Mouse (Mus musculus) layer of hippocampus, adult 11-12 months (tissue): ENCODE measurements around the gene Prokr1.
A peak's percentile ranks its signal among the peaks of the same experiment; 100 is the strongest.

ENCODE experiments used
- DNase-seq: peaks from one replicate; pipeline ENCODE4 v3.0.0; 2022; ENCODE audit warnings: low spot score

Prokr1 gene

DNA sequence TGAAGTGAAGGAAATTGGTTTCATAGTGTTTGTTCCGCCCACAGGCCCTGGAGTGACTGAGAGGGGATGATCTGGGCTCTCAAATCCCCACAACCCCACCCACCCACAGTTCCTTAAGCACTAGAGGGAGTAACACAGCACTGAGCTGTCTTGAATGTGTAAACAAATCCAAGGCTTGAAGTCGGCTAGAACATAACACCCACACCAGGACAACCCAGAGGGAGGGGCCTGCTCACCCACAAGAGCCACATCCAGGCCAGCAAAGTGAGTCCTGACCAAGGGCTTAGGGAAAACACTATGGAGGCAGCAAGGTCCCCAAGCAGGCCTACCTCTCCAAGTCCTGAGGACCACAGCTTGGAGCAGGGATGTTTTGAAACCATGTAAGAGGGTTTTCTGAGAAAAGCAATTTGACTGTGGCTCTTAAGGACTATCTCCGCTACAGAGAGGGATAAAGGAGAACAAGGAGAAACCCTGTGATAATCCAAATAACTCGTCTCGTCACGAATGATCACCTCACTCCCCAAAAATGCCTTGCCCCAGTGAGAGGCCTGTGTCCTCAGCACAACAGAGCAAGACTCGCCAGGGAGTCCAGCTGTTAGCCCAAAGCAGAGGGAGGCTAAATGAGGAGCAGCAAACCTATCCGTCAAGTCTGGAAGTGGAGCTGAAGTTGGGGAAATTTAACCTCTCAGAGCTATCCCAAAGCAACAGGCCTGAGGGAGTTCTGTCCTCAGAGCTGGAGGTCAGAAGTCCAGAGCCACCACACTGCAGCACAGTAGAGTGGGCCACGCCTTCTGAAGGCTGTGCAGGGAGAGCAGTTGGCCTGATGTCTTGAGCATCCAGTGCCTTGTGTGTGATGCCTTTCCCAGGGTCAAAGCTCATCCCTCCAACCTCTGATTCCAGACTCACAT, 22.6 kb downstream of the Prokr1 start:
- DNase-seq: no peak

DNA sequence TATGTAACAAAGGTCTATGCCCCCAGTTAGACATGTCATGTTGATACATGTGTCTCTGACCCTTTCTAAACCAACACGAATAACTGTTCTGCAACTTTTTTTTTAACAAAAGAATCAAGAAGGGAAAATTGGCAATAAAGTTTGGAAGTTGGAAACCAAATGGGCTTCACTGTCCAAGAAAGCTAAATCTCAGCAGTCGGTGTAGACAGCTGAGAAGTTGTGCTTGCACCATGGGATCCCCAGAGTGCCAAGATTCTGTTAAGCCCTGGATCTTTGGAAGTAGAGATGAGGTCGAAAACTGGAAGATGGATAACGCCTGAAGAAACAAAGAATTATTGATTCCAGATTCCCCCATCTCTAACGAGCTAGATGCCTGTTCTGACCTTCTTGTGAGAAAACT, 25.4 kb downstream of the Prokr1 start:
- DNase-seq: no peak

DNA sequence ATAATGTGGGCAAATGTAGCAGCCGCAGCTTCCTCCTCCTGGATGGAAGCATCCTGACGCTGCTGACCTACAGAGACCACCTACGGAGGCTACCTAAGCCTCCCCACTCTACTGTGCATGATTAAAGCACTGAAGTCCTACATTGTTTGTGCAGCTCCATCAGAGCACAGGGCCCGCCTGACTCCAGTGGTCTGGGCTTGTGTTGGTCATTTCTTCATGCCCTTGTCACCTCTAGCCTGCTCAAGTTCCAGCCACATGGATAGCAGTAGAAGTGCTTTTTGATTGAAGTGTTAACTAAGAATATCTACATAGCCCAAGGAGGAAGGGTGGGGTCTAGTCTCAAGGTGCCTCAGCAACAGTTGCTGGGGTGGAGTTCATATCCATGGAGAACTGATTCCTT, 26.2 kb downstream of the Prokr1 start:
- DNase-seq: no peak

DNA sequence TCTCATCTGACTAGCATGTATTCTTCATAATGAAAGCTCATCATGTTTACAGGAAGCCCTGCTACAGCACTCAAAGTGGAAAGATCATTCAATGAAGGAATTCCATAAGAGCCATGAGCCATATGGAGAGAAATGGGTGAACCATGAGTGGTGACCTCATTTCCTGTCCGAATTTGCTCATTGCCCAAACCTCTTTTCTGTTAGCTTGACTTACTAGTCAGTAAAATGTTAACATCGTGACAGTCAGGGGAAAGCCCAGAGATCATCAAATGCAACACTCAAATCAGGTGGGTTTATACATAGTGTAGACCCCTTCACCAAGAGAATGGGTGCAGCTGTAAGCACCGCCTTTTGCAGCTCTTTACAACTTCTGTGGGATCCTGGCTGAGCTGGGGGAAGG, 36.8 kb downstream of the Prokr1 start:
- DNase-seq: no peak

DNA sequence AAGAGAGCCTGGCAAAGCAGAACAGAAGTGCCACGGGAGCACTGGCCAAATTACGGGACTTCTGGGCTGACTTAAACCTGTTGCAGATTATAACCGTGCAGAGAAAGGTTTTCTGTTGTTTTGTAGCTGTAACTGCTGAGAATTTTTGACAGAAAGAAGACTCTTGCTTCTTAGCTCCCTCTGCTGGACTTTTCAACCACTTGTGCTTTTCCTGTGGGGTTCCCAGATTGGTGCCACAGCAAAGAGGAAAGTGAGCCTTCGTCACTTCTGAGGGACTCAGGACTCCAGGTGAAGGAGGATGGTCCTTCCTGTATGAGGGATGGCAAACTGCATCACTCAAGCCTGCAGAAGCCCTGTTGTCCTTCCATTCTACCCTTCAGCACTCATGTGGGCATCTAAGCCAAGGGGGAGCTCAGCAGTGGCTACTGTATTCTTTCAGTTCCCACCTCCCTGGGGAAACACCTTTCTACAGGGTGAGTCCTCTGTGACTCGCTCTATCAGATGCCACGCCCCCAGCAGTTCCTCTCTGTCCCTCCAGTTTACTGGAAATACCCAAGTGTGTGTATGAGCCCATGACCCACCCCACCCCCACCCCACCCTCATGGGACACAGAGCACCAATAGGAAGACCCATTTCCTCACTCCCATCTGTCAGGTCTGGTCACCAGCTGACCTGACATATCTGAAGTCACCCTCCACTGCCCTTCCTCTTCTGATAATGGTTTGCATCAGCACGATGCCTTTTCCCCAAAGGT, 38.3 kb downstream of the Prokr1 start:
- no peak for DNase-seq

DNA sequence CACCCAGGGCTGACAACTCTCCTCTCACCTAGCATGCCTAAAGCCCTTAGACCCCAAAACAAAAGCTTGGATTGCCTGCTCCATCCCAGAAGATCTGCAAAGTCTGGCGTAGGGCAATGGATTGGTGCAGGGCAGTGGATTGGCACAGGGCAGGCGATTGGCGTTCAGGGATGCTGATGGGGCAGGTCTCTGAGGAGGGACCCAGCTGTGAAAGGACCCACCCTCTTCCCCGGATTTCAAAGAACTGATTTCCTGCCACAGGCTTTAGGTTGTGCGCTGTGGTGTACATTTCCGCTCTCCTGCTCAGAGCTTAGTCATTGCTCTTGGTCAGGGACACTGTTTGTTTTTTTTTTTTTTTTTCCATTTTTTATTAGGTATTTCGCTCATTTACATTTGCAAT, 42.7 kb downstream of the Prokr1 start:
- no peak for DNase-seq

DNA sequence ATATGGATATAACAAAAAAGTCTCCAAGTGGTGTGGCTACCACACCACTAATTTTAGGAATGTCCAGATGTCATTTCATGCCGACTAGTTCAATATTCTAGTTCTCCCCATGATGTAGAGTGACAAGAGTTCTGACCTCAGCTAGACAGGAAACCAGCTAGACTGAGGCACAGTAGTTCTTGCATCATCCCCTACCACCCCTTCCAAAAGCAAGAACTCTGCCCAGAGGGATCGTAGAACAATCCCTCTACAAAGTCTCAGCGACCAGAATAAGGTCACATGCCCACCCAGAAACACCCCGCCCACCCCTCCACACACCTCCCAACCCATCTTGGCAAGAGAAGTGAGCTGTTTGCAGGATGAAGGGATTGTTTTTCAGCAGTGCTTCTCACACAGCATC, 43.1 kb downstream of the Prokr1 start:
- no peak for DNase-seq

DNA sequence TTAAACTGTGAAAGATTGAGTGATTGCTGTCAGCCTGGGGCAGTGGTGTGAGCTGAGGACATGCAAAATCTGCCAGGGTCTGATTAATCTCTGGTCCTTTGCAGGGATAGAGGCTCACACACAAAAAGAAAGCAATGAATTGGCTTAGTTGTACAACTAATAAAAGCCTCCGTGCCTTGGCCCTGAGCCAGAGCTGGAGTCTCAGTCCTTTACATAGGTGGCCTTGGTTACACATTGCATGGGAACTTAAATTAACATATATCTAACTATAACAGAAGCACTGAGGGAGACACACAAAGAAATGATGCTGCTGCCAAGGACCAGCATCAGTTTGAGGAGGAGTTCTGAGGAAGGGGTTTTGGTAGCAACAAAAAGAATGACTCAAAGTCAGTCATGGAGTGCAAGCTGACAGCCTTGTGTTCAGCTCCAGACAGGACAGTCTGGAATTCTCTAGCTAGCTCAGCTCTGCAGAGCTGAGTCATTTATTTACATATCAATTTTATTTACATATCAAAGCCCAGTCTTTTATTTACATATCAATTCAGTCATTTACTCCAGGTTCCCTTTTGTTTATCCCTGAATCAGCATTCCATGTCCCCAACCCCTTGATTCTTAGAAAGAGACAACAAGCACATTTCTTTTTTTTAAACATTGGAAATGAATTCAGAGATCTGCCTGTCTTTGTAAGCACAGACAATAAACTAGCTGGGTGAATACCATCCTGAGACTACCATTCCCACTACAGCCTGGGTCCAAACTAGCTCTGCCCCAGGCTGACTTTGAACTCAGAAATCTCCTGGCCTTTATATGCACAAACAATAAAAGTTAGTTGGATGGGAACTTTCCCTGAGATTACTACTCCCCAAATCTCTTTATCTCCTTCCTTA, 45.0 kb downstream of the Prokr1 start:
- no peak for DNase-seq

DNA sequence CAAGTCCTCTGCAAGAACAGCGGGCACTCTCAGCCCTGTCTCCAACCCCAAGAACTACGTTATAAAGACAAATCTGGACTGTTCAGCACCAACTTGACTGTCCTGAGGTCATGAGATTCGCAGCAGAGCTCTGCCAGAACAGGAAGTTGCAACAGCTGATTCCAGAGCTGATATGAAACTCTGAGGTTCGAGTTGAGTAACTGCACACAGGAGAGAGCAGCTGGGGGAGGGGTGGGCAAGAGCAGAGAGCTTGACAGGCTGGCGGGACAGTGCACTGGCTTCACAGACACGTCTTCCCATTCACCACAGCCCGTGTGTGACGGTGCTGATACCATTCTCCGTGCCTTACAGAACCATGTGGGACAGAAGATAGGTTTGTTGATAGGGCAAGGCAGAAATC, 48.5 kb downstream of the Prokr1 start:
- DNase-seq: peak; percentile 45

DNA sequence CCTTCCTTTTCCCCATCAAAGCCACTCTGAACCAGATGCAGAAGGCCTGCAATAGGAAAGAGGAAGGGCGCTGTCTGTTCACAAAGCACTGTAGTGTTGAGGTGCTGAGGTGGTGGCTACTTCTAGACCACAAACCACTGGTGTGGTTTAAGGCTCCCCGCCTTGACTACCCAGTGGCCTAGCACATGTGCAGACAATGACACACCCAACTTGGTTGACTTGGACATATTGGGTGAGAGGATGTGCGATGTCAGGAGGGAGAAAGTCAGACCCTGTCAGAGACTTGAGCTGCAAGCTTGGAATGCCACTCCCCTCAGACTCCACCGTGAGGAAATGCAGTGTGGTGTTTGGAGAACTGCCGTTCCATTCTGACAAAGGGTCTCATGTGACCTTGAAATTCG, 49.4 kb downstream of the Prokr1 start:
- DNase-seq: peak; percentile 47

DNA sequence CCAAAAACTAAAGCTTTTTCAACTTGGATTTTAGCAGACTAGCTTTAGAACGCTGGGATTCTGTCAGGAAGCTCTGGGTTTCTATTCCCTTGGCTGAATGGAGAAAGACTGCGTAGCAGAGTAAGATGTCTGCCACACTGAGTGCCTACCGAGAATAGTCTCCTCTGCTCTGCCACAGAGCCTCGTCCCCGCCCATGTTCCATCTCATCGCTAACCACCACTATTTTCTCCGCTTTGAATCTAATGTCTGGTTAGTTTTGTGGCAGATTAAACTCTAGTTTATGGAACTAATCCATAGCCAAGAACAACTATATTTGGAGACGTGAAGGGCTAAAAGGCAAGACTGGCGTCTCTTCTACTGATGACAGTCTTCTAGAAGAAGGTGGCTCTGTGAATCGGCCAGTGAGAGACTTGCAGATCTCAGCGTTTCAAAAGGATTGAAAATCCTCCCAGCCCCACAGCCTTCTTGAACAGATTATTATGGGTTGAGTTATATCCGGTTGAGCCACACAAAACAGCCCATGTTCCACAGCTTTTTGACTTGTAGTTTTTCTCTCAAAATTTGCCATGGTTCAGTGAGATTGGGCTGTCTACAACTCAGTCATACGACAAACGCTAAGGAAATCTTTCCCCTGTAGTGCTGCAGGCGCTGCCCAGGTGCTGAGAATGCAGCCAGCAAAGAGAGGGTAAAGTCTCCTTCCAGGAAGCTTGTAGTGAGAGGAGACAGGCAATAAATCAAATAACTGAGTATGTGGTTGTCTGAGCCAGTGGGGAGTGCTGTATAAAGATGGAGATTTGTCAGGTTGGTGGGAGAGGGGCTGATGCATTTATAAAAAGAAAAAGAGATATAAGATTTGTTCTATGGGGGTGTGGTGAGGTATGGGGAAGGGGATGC, 51.9 kb downstream of the Prokr1 start:
- DNase-seq: no peak

DNA sequence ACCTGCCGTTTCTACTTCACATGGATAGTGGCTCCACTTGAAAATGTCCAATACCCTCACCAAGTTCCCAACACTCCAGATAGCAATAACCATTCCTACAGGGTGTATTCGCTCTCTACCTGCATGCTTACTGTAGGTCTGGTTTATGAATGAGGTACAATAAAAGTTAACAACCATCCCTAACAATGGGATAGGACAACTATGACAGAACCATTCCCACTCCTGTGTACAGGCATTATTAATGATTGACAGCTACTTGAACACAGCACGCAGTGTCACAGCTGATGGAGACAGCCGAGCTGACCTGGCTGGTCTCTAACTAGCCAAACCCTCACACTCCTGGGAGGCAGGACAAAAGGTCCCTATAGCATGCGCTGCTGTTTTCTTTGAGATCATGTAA, 52.9 kb downstream of the Prokr1 start:
- DNase-seq: no peak

DNA sequence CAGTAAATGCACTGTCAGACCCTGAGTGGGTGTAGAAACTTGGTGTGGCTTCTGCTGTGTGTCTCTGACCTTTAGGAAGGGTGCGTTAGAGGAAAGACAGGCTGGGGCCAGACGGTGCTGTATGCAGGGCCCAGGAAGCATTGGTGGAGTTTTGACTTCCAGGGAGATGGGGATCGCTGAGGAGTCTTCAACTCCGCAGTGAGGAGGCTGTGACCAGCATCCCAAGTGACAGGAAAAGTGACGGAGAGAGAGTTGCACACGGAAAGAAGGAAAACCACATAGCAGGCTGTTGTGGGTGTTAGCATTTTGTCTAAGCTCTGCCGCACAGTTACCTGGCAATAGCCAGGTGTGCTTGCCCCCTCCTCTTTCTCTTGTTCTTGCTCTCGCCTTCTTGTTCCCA, 54.3 kb downstream of the Prokr1 start:
- no peak for DNase-seq

DNA sequence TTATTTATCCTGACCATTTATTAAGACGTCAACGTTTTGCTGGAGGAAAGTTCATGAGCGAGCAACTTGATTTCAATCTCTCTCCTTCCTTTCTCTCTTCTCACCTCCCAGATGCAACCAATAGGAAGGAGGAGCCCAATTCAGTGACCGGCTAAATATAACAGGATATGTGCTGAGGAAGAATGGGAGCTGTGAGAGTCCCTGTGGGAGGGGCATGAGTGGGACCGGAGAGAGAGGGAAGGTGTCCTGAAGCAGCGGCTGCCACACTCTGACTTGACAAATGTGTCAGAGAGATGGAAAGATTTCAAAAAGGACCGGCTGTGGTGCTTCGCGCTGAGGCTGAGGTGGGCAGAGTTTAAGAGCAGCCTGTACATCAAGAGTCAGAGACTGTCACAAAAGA, 54.9 kb downstream of the Prokr1 start:
- no peak for DNase-seq

DNA sequence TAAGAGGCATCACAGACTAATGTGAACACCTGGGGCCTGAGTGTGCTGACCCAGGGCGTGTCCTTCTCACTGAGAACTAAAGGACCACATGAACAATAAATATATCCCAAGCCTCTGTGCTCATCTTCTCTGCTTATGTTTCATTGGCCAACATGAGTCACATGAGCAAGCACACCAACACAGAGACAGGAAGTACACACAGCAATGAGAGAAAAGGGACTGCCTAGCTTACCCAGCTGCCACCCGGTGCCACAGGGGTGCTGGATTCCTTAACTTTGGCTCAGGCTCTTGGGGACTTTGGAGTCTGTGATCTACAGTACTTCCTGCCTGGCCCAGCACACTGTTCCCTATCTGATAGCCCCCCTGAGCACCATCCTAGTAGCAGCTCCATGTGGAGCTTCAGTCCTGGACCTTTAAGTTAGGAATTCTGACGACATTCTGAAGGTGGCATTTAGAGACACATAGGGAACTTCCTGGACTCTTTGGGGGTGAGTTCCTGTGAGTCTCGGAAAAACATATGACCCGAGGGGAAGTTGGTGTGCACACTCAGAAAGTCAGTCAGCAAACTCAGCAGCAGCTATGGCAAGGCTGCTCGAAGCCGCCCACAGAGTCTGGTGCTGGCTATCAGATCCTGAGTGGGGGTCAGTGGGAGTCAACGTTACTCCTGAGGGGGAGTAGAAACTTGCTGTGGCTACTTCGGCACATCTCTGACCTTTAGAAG, 55.5 kb downstream of the Prokr1 start:
- DNase-seq: no peak

DNA sequence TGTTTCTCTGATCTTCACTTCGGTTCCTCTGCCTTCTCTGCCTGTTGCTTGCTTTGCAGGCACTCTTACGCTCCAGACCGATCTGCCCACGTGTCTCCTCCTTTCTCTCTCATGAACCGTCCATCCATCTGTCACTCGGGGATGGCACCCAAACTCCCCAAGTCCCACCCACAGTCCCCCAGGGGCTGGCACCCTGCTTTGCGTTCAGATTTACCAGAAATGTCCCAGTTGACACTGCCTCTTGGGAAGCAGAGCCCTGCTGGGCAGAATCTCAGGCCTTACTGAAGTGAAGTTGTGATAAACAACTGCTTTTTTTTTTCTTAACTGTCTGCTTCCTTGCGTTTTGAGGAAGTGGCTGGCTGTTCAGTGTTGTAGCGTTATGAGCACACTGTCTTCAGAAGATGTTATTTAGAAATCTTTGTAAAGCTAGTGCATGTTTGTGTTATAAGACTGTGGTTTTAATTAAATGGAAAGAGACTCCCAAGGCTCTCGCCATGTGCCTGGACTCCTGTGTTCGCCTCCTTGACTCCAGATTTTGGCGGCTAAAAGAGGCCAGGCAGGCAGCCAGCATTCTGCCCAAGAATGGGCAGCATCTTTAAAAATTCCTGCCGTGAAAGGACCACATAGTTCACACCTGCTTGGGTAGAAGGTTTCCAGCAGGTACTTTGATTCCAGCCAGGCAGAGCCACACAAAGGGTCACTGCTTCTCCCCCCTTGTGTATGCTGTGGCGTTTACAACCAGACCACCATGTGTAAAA, 57.4 kb downstream of the Prokr1 start, which contains the start of gene Arhgap25:
TSS of gene Arhgap25 (minus strand) at position 307 of the 758 bp plus-strand sequence.
- DNase-seq: peak; percentile 59

DNA sequence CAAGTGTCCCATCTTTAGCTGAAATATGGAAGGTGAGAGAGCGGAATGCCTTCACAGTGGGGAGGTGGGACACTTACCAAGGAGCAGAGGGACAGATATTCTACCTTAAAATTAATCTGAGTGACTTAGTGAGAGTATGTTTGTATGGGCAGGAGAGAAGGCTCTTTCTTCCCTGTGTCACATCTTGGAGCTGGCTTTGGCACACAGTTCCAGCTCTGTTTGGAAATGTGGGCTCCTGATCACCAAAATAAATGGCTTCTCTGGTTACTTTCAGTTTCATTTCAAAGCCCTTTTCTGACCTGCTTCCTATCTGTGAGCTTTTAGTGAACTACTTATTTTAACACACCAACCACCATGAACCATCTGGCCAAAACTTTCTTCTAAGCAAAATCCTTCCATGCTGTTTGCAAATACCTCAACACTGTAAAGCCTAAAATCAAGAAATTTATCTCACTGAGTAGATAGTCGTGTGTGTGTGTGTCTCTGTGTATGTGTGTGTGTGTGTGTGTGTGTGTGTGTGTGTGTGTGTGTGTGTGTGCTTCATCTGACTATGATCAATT, 59.0 kb downstream of the Prokr1 start:
- DNase-seq: no peak

DNA sequence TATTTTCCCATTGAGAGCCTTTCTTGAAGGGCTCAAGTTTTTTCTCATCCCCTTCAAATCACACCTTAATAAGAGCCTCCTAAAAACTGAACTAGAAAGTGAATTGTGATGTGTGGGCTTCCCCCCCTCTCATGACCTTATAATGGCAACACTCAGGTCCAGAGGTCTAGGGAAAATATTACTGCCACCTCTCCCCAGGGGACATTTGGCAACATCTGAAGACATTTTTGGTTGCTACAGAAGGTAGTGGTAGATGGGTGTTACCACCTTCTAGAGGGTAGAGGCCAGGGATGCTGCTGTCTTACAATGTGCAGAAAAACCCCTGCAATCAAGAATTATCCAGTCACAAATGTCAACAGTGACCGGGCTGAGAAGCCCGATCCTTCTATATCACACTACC, 60.2 kb downstream of the Prokr1 start:
- DNase-seq: no peak
